Mouse (Mus musculus): ENCODE results near the gene Hyal3.
"Not testable (repeated sequence)": the region's sequence is repeated elsewhere in the genome, so short reads cannot be mapped to it uniquely, and the experiment has no call there.

Hyal3 gene

GRCm38 (mm10) chr9:107550491-107551116 lies 30.0 kb upstream of the Hyal3 start:
- DNase-seq (ENCODE audit: low spot score in 2 of 2) = no peak

- no peak for DNase-seq (ENCODE audit: low spot score in 2 of 2)
These were observed 29.3 kb upstream of the Hyal3 start, which contains the start of gene Rassf1 for GRCm38 (mm10) chr9:107551117-107551889. Gene Rassf1, plus strand, starts transcription at chr9:107551555.

- DNase-seq (ENCODE audit: low spot score in 2 of 2) = no peak
These were observed 28.7 kb upstream of the Hyal3 start for GRCm38 (mm10) chr9:107551890-107552355.

- no peak for DNase-seq (ENCODE audit: low spot score in 2 of 2)
These were observed 27.8 kb upstream of the Hyal3 start for GRCm38 (mm10) chr9:107552690-107553393.

DNA sequence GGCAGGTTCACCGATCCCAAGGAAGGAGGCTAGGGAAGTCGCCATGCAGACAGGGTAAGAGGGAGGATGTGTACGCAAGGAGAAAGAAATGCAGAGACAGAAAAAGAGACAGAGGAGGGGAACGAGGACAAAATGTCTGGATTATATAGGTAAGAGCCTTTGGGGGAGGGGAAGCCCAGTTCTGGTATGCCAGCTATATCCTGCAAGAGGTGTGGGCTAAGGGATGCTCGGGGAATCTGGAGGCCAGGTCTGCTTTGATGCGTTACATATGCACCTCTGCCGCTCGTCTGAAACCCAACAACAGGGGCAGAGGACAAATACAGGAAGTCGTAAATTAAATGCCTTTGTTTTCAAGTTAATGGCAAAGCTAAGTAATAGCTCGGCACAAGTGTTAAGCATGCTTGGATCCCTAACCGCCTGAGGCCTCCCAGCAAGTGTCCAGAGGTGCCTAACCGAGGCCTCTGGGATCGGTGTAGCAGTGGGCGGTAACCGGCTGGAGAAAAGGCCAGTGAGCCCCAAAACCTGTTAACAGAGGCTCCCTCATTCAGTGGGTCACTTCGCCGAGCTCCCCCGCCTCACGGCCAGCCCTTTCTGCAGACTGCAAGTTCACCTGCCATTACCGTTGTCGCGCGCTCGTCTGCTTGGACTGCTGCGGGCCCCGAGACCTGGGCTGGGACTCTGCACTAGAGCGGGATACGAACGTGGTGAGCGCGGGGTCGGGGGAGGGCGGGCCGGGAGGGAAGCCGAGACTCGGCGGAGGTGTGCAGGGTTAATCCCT lies 26.9 kb upstream of the Hyal3 start:
- DNase-seq (ENCODE audit: low spot score in 2 of 2) = peak; percentile 43 to 48

DNA sequence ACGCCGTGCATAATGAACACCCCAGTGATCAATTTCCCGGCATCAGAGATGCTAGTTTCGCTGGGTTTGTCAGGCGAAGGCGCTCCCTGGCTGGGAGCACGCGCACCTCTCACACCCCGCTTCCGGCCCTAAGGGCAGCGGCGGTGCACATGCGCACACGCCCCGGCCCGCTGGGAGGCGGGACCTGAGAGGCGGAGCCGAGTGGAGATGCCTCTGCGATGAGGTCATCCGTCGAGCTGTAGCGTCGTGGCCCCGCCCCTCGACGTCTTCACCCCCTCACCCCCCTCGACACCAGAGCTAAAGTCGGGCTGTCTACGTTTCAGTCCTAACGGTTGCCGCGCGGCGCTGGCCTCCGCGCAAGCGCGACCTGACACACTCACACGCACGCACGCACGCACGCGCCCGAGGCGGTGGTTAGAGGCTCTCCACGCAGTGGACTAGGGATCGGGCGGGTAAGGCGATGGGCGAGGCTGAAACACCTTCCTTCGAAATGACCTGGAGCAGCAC lies 26.2 kb upstream of the Hyal3 start:
- DNase-seq (ENCODE audit: low spot score in 2 of 2) = peak; percentile 93 to 95

GRCm38 (mm10) chr9:107555031-107555457 lies 25.6 kb upstream of the Hyal3 start:
- DNase-seq (ENCODE audit: low spot score in 2 of 2) = no peak

GRCm38 (mm10) chr9:107555701-107556100 lies 24.9 kb upstream of the Hyal3 start:
- no peak for DNase-seq (ENCODE audit: low spot score in 2 of 2)

- no peak for DNase-seq (ENCODE audit: low spot score in 2 of 2)
These were observed 24.3 kb upstream of the Hyal3 start for GRCm38 (mm10) chr9:107556346-107556745.

- DNase-seq (ENCODE audit: low spot score in 2 of 2) = peak; percentile 97
These were observed 17.5 kb upstream of the Hyal3 start, which contains the start of gene Tusc2 for GRCm38 (mm10) chr9:107563029-107563581. Gene Tusc2, plus strand, starts transcription at chr9:107563255.

- DNase-seq (ENCODE audit: low spot score in 2 of 2) = not testable (repeated sequence)
These were observed 15.1 kb upstream of the Hyal3 start for GRCm38 (mm10) chr9:107565556-107565955.

- DNase-seq (ENCODE audit: low spot score in 2 of 2) = peak; percentile 78 to 81
These were observed 14.4 kb upstream of the Hyal3 start for GRCm38 (mm10) chr9:107566041-107566709.

- DNase-seq (ENCODE audit: low spot score in 2 of 2) = no peak
These were observed 13.8 kb upstream of the Hyal3 start for GRCm38 (mm10) chr9:107566855-107567254.

DNA sequence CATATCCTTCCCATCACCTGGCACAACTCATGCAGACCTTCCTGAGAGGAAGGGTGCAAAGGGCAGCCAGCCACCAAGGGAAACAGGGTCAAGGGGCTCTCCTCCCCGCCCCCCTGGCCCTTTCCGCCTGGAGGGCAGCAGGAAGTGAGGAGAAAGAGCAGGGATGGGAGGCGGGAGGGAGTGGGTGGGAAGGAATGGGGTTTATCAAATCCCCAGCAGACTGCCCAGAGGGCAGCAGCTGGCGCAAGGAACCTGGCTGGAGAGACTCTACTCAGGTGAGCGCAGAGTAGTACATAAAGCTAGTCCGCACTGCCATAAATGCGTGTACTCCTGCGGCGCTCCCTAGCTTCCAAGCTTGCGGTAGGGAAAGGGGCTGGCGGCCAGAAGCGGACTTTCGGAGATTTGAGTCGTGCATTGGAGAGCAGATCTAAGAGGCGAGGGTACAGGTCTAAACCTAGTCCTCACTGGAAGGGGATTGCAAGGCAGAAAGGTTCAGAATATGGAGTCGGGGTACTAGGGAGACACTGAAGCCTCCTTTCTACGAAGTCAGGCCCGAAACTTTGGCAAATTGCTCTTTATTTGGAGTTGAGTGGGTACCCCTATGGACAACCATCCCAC lies 12.8 kb upstream of the Hyal3 start, which contains the start of gene Hyal2:
Hyal2 (plus strand) TSS at position 244 of the 618 bp plus-strand sequence.
- DNase-seq (ENCODE audit: low spot score in 2 of 2) = no peak

DNA sequence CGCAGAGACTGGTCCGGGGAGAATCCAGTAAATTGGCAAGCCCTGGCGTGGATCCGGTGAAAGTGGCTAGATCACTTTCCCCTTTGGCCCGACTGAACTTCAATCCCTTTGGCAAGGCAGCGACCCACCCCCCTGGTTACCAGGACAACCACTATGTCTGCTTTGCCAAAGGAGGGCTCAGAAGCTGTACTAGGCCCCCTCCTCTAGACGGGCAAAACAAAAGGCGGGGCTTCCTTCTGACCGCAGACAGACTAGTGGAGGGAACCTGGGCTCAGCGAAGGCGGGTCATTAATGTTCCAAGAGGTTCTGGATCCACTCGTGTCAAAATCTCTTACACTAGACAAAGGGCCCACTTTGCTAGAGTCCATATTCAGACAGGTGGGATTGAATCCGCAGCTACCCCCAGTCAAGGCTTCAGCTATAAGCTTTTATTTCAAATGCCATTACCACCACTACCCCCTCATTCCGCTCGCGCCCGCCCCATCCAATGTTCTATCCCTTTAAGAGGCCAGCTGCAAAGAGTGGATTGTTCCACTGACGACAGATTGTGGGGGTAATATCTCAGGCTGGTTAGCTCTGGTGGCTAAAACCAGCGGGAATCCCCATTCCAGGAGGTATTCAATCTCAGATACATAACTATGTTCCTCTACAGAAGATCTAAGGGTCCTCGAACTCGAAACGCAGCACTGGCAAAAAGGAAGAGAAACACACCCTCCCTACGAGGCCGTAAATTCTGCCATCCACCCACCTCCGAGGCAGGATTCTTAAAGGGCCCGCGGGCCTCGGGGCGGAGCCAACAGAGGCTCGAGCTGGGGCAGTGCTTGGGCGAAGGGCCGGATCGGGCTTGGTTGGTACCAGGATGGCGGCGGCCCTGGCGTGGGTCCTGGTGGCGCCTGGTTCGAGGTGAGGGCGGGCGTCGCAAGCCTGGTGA lies 12.0 kb upstream of the Hyal3 start:
- peak; percentile 79 to 83 for DNase-seq (ENCODE audit: low spot score in 2 of 2)

DNA sequence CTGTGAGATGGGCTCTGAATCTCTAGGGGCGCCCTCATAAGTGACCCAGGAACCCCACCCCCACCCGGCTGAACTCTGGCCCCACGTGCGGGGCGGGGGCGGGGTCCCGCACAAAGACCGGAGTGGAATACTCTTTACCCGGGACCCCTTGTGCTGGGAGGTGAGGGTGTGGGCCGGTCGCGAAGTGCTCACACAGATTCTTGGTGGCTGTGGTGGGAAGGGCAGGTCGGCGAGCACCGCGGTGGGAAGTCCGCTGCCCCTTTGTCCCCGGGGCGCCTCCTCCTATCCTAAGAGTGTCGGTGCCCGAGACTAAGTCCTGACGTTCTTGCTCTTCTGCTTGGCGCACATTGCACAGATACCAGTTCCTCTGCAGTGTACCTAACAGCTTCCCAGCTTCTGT lies 11.3 kb upstream of the Hyal3 start:
- no peak for DNase-seq (ENCODE audit: low spot score in 2 of 2)

DNA sequence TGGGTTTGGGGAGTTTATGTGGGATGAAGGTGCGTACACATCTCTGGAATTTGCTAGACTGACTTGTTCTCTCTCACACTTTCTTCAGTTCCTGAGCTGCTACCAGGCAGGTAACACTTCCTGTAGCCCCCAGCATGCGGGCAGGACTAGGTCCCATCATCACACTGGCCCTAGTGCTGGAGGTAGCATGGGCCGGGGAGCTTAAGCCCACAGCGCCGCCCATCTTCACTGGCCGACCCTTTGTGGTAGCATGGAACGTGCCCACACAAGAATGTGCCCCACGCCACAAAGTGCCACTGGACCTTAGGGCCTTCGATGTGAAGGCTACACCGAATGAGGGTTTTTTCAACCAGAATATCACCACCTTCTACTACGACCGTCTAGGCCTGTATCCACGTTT lies 10.6 kb upstream of the Hyal3 start:
- DNase-seq (ENCODE audit: low spot score in 2 of 2) = no peak

DNA sequence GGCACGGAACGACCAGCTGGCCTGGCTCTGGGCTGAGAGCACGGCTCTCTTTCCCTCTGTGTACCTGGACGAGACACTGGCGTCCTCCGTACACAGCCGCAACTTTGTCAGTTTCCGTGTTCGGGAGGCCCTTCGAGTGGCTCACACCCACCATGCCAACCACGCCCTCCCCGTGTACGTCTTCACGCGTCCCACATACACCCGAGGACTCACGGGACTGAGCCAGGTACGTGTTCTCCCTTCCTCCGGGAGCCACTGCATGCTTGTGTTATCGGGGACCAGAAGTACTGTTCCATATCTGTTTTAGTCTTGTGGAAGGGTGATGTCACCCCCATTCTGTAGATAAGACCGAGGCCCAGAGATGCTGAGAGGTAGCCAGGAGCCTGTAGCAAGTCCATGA lies 9.8 kb upstream of the Hyal3 start:
- DNase-seq (ENCODE audit: low spot score in 2 of 2) = no peak

Measured in right cerebral cortex, adult 2 months (tissue).